Mouse (Mus musculus) kidney, embryonic 14.5 days (tissue): ENCODE measurements at regions not wholly inside any gene's neighbourhood (a gene's known extent, or its start where the extent isn't known, plus 50 kb on each side); places are given as distances from the start of the nearest gene placed in this dataset.

ENCODE experiments used
- ATAC-seq: fragments of 200-750 bp; cut with Nextera tagmentation; 2 replicates; pipeline ENCODE4 v1.8.0; 2017; ENCODE audit warnings: moderate number of reproducible peaks, mild to moderate bottlenecking, moderate TSS enrichment, moderate library complexity; ENCODE audit not compliant: low FRiP score, low TSS enrichment
- H3K27ac ChIP-seq: fragments of 300-500 bp; sonication (generic); 2 replicates; pipeline ENCODE4 v1.5.1; 2014; ENCODE audit warnings: low read depth, mild to moderate bottlenecking, low read length, moderate library complexity, mixed read lengths
- H3K27me3 ChIP-seq: fragments of 300-500 bp; sonication (generic); 2 replicates; pipeline ENCODE4 v1.6.1; 2014; ENCODE audit warnings: mild to moderate bottlenecking, low read length; ENCODE audit not compliant: control insufficient read depth, insufficient read depth
- H3K36me3 ChIP-seq: fragments of 300-500 bp; sonication (generic); 2 replicates; pipeline ENCODE4 v1.6.1; 2014; ENCODE audit warnings: low read length, mixed read lengths; ENCODE audit not compliant: control insufficient read depth, insufficient read depth
- H3K4me1 ChIP-seq: fragments of 300-500 bp; sonication (generic); 2 replicates; pipeline ENCODE4 v1.6.1; 2014; ENCODE audit warnings: low read length, mixed read lengths; ENCODE audit not compliant: control insufficient read depth, insufficient read depth
- H3K4me2 ChIP-seq: fragments of 300-500 bp; sonication (generic); replicated peaks from 2 replicates; pipeline ENCODE4 v1.6.1; 2014; ENCODE audit warnings: low read depth, mild to moderate bottlenecking, low read length
- H3K4me3 ChIP-seq: fragments of 300-500 bp; sonication (generic); 2 replicates; pipeline ENCODE4 v1.5.1; 2014; ENCODE audit warnings: mild to moderate bottlenecking, low read length
- H3K9ac ChIP-seq: fragments of 300-500 bp; sonication (generic); 2 replicates; pipeline ENCODE4 v1.6.1; 2014; ENCODE audit warnings: low read depth, mild to moderate bottlenecking, low read length, moderate library complexity
- H3K9me3 ChIP-seq: fragments of 300-500 bp; sonication (generic); 2 replicates; pipeline ENCODE4 v1.6.1; 2016; ENCODE audit warnings: low read length; ENCODE audit not compliant: control insufficient read depth
- WGBS: fragments of 180-500 bp; shearing (Covaris S2); extraction: QIAGEN DNeasy Blood & Tissue Kit; methylation state at CpG from one replicate; pipeline ENCODE4 v1.1.7; 2014; 5-methylcytosine and 5-hydroxymethylcytosine counted together

DNA sequence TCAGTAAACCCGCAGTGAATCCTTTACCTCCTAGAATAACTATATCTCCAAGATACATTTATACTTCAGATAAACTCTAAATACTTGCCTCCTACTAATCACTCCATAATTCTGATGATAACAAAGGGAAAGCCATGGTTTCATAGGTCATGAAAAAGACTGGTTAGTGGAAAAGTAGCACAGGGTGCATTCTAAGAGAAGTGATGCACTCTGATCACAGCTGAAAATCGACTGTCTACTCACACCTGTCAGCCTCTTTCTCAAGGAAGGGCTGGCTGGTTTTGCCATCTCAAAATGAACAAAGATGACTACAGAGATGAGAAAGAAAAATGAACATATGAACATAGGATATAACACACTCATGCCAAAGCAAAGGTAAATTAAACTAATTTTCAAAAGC, 769.6 kb upstream of the Marcks start:
- 36% methylated on average over 2 of the region's 2 CpGs for WGBS
- no peak overlapping the region for H3K4me2 ChIP-seq
- H3K36me3 ChIP-seq: no peaks in the 10 kb centered on the region
- no peak overlapping the region for H3K9ac ChIP-seq
- H3K9me3 ChIP-seq: no peaks in the 10 kb centered on the region
- H3K27me3 ChIP-seq: no peaks in the 10 kb centered on the region
- ATAC-seq: no peak
- H3K4me1 ChIP-seq: no peaks in the 10 kb centered on the region
- no peak overlapping the region for H3K4me3 ChIP-seq
- no peak overlapping the region for H3K27ac ChIP-seq

- no peak for ATAC-seq
- Histone ChIP-seq H3K27me3 (no peaks in the 10 kb centered on the region), H3K9ac (no peak overlapping the region), H3K4me1 (no peaks in the 10 kb centered on the region), H3K27ac (no peak overlapping the region), H3K4me3 (no peak overlapping the region), H3K36me3 (no peaks in the 10 kb centered on the region), H3K9me3 (no peaks in the 10 kb centered on the region), H3K4me2 (no peak overlapping the region)
- 17% methylated on average over 1 of the region's 1 CpGs for WGBS
These were observed 769.0 kb upstream of the Marcks start for GRCm38 (mm10) chr10:37907731-37908130.

DNA sequence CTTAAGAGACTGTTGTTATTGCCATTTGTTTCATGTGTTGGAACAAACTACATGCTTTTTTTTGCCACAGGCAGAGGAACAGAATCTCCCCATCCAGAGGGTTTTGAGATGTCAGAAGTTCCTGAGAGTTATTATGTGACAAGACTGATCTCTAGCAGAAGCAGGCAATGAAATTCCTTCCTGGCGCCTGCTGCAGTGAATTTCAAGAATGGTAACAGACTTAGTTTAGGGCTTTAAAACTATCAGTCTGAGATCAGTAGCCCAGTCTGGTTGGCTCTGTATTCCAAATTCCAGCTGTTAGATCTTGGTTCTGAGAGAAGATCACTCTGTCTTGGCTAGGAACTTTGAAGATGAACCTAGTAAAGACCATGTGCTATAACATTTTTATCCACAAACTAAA, 749.2 kb upstream of the Marcks start:
- no peaks in the 10 kb centered on the region for H3K36me3 ChIP-seq
- no peak overlapping the region for H3K27ac ChIP-seq
- WGBS: 70% methylated on average over 1 of the region's 1 CpGs
- no peaks in the 10 kb centered on the region for H3K4me1 ChIP-seq
- no peaks in the 10 kb centered on the region for H3K9me3 ChIP-seq
- H3K27me3 ChIP-seq: no peaks in the 10 kb centered on the region
- no peak overlapping the region for H3K4me2 ChIP-seq
- no peak overlapping the region for H3K9ac ChIP-seq
- ATAC-seq: no peak
- no peak overlapping the region for H3K4me3 ChIP-seq

GRCm38 (mm10) chr10:37880841-37881240, 742.1 kb upstream of the Marcks start:
- no peak overlapping the region for H3K4me2 ChIP-seq
- H3K4me3 ChIP-seq: no peak overlapping the region
- H3K36me3 ChIP-seq: no peaks in the 10 kb centered on the region
- no peaks in the 10 kb centered on the region for H3K27me3 ChIP-seq
- ATAC-seq: no peak
- H3K9ac ChIP-seq: no peak overlapping the region
- H3K27ac ChIP-seq: no peak overlapping the region
- H3K4me1 ChIP-seq: no peaks in the 10 kb centered on the region
- WGBS: 84% methylated on average over 5 of the region's 5 CpGs
- H3K9me3 ChIP-seq: no peaks in the 10 kb centered on the region

DNA sequence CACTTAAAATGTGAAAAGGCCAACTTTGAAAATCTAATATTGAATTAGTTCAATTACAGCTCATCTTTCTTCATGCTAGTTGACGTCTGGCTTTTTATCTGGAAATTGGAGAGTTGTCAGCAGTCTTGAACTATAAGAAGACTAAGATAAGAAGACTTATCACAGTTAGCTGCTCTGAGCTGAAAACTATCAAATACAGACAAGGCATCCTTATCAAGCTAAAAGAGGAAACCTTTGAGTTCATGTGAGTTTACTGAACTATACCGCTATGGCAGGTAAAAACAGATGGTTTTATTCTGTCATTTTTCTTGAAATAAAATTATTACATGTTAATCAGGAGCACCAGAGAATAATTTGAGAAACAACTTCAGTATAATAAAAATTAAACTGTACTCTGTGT, 735.2 kb upstream of the Marcks start:
- H3K4me1 ChIP-seq: no peaks in the 10 kb centered on the region
- H3K9ac ChIP-seq: no peak overlapping the region
- H3K4me3 ChIP-seq: no peak overlapping the region
- H3K4me2 ChIP-seq: no peak overlapping the region
- H3K9me3 ChIP-seq: no peaks in the 10 kb centered on the region
- no peak overlapping the region for H3K27ac ChIP-seq
- no peaks in the 10 kb centered on the region for H3K36me3 ChIP-seq
- no peak for ATAC-seq
- 88% methylated on average over 2 of the region's 2 CpGs for WGBS
- H3K27me3 ChIP-seq: no peaks in the 10 kb centered on the region

- peak; percentile 89 for ATAC-seq
- WGBS: 23% methylated on average over 4 of the region's 4 CpGs
- no peak overlapping the region for H3K4me3 ChIP-seq
- H3K4me2 ChIP-seq: no peak overlapping the region
- H3K9me3 ChIP-seq: no peaks in the 10 kb centered on the region
- H3K27me3 ChIP-seq: no peaks in the 10 kb centered on the region
- H3K36me3 ChIP-seq: no peaks in the 10 kb centered on the region
- H3K9ac ChIP-seq: no peak overlapping the region
- H3K4me1 ChIP-seq: no peaks in the 10 kb centered on the region
- no peak overlapping the region; the same call in 1 of the 2 replicates for H3K27ac ChIP-seq
These were observed 722.3 kb upstream of the Marcks start for GRCm38 (mm10) chr10:37861001-37861400.

GRCm38 (mm10) chr10:37849291-37849846, 710.6 kb upstream of the Marcks start:
- no peak for ATAC-seq
- no peaks in the 10 kb centered on the region for H3K36me3 ChIP-seq
- H3K4me3 ChIP-seq: no peak overlapping the region
- 83% methylated on average over 1 of the region's 1 CpGs for WGBS
- H3K4me1 ChIP-seq: no peaks in the 10 kb centered on the region
- H3K9ac ChIP-seq: no peak overlapping the region
- no peak overlapping the region for H3K4me2 ChIP-seq
- H3K9me3 ChIP-seq: peaks cover 3% of the 10 kb centered on the region; the same call in 1 of the 2 replicates
- no peak overlapping the region for H3K27ac ChIP-seq
- no peaks in the 10 kb centered on the region for H3K27me3 ChIP-seq

- H3K27me3 ChIP-seq: no peaks in the 10 kb centered on the region
- no peaks in the 10 kb centered on the region for H3K9me3 ChIP-seq
- H3K4me2 ChIP-seq: no peak overlapping the region
- no peak overlapping the region for H3K4me3 ChIP-seq
- no peak overlapping the region for H3K27ac ChIP-seq
- no peaks in the 10 kb centered on the region for H3K4me1 ChIP-seq
- H3K9ac ChIP-seq: no peak overlapping the region
- no peak for ATAC-seq
- 81% methylated on average over 5 of the region's 5 CpGs for WGBS
- H3K36me3 ChIP-seq: no peaks in the 10 kb centered on the region
These were observed 704.1 kb upstream of the Marcks start for GRCm38 (mm10) chr10:37842820-37843219.

- Histone ChIP-seq H3K27me3 (no peaks in the 10 kb centered on the region), H3K4me3 (no peak overlapping the region), H3K4me2 (no peak overlapping the region), H3K9me3 (no peaks in the 10 kb centered on the region), H3K9ac (no peak overlapping the region), H3K4me1 (no peaks in the 10 kb centered on the region), H3K27ac (no peak overlapping the region), H3K36me3 (no peaks in the 10 kb centered on the region)
- ATAC-seq: no peak
- 66% methylated on average over 2 of the region's 2 CpGs for whole genome bisulfite sequencing
These were observed 703.1 kb upstream of the Marcks start for GRCm38 (mm10) chr10:37841842-37842241.
